Mouse (Mus musculus): Measurements from ENCODE around the gene Ifi206.

DNA sequence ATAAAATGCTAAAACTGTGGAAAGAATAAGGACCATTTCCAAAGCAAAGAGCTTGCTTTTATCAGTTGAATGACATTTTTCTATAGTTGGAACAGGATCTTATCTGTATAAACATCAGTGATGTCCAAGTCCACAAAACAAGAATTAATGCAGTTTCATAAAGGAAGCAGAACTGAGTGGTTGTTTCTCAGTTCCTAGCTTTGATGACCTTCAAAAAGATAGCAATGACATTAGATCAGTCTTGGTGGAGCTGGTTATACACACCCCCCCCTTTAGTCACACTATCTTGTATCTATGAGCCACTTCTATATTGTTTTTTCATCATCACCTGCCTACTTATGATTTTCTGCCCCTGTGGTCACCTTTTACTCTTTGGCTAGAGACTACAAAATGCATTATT, 30.6 kb upstream of the Ifi206 start:
- no peak for TF ChIP-seq POLR2A (IDR thresholded peaks at IDR 0.05; ENCODE audit: extremely low read depth, insufficient read depth, low read length)
- no peak for TF ChIP-seq CTCF (IDR thresholded peaks at IDR 0.05; ENCODE audit: low read depth, low read length)

Measured in liver, adult 2 months (tissue).